Mouse (Mus musculus): ENCODE results near the gene Nprl3. TPM values are rescaled to one million over a fixed set of nuclear protein-coding genes. Genes with fewer than 3 reads are reported as not detected.

Nprl3 gene
- polyA plus RNA-seq, 1 experiment: 85.2 TPM

- DNase-seq (ENCODE audit: extremely low spot score in 1 of 2, low spot score in 1 of 2): no peak
These were observed 16.4 kb downstream of the Nprl3 start for GRCm38 (mm10) chr11:32250880-32251763.

- no peak for DNase-seq (ENCODE audit: extremely low spot score in 1 of 2, low spot score in 1 of 2)
These were observed 19.2 kb downstream of the Nprl3 start for GRCm38 (mm10) chr11:32248350-32248749.

- no peak for DNase-seq (ENCODE audit: extremely low spot score in 1 of 2, low spot score in 1 of 2)
These were observed 20.4 kb downstream of the Nprl3 start for GRCm38 (mm10) chr11:32247068-32247467.

DNA sequence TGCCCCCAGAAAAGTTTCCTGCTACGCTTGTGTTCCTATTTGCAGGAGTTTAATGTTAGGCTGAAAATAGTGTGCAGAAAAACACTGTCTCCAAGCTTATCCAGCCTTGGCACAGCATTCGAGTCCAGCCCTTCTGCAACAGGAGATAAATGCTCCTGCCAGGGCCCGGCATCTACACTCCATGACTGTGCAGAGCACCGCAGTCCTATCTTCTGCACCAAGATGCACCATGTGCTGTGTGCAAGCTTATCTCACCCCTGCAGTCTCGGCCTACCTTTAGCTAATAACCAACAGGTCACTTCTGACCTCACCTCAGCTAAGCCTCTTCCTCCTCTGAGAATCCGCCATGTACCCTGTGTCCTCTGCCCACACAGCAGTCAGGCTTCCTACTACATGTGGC lies 21.9 kb downstream of the Nprl3 start:
- no peak for DNase-seq (ENCODE audit: extremely low spot score in 1 of 2, low spot score in 1 of 2)

DNA sequence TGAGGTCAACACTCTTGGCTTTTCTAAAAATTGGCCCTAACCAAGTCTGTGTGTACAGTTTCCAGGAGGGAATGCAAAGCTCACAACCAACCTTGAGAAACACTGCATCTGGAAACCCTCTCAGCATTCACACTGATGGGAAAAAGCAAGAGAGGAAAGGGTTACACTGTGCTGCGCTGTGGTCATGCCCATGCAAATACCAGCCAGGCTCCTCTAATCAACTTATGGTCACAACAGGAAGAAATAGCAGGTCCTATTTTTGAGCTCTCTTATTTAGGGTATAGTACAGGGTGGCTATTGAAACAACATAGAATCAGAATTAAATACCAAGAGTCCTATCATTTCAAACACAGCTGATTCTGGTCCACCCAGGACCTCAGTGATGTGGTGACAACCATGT lies 22.9 kb downstream of the Nprl3 start:
- DNase-seq (ENCODE audit: extremely low spot score in 1 of 2, low spot score in 1 of 2): no peak

DNA sequence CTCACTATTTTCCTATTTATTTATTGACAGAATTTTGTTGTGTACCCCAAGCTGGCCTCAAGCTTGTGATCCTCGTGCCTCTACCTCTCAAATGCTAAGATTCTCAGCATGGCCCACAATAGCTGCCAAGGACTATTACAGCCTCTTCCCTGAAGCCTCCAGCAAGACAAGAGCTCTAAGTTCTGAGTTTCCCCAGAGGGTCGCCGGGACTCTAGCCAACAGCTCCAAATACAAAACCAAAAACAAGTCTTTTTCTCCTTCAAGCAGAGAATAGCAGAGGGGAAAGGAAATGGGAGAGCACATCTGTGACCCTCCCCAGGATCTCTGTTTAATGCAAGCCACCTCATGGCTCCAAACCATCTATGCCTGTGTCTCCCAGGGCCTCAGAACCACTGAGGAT lies 23.4 kb downstream of the Nprl3 start:
- no peak for DNase-seq (ENCODE audit: extremely low spot score in 1 of 2, low spot score in 1 of 2)

DNA sequence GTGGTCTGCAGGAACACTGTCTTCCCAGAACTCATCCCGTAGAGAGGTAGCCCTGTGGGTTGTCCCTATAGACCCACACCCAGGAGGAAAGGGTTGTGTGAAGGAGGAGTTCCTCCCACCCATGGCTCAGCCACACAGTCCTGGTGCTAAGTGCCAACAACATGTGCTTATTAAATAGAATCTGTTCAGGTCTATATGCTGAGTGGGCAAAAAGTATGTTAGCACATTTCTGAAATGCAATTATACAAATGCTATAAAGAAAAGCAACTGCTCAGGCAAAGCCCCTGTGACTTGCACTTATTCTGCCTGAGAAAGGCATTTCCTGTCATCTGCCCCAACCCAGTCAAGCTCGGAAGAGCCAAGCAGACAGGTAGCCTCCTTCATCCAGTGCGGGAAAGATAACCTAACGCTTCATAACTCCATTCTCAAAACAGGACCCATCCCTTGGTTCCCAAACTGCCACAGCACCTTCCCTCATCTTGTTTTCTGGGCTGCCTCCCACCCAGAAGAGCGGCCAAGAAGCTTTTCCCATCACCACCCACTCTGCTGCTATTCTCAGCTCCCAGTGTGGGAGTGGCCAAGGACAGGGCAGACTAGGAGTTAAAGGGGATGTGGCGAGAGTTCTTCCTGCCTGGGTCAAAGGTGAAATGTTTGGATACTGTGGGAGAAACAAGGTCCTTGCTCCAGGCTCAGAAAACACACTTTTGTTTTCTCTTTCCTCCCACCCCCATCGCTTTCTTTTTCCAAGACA lies 24.1 kb downstream of the Nprl3 start:
- peak in 1 of 2 experiments; percentile 68 for DNase-seq (ENCODE audit: extremely low spot score in 1 of 2, low spot score in 1 of 2)

DNA sequence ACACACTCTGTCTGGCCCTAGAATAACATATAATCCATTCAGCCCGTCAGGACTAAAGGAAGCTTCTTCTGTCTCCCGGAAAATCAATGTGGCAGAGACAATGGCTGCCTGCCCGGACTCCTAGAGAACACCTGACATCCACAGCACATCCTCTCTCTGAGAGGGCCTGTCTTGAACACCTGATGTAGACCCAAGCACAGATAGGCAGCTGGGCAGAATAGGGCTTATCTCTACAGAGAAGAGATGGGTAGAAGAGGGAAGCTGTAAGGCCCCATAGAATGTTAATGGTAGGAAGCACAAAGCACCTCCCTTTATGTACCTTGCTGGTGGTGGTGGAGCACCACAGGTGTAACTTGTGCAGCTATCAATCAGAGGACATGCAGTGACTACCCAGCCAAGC lies 25.3 kb downstream of the Nprl3 start:
- DNase-seq (ENCODE audit: extremely low spot score in 1 of 2, low spot score in 1 of 2): no peak

GRCm38 (mm10) chr11:32241391-32241790 lies 26.1 kb downstream of the Nprl3 start:
- DNase-seq (ENCODE audit: extremely low spot score in 1 of 2, low spot score in 1 of 2): no peak

DNA sequence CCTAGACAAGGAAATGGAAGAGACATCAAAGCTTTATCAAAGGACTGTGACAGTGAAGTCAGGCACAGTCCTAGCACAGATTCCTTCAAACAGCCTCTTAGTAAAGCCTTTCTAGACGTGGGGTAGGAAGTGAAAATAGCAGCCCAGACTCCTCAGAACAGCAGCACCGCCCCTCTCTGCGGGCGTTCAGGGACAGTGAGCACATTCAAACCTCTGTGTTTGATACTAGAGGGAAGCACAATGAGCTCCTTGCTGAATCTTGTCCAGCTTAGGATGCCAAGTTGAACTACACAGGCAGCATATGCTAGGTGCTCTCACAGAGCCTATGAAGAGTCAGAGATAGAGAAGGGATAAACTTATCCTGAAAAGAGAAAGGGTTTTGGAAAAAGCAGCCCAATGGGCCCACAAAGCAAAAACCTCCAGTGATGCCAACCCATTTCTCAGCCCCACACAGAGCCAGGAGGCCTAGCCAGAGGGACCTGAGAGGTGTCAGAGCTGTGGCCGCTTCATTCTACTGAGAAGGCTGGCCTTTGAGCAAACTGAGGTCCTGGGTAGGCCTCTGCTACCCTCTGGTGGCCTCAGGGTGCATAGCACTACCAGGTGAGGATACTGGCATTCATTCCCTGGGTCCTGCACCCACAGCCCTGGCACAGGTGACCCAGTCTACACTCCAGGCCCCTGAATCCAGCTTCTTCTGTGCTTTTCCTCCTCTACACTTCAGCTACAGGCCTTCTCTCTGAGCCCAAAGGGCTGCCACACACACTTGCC lies 29.2 kb downstream of the Nprl3 start:
- DNase-seq (ENCODE audit: extremely low spot score in 1 of 2, low spot score in 1 of 2): peak in 1 of 2 experiments; percentile 86

DNA sequence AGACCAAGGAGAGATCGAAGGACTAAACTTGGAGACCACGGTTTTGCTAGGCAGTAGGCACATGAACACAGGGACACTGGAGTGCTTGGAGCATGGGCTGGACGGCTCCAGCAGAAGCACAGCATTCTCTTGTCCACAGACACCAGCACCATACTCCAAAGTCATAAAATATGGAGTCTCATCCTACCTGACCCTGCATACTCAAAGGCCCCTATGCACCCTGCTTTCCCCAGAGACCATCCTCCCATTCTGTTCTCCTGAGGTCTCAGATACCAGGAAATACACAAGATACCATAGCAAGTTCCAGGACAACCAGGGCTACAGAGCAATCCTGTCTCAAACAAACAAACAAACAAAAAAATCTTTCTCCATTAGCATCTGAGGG lies 30.1 kb downstream of the Nprl3 start:
- DNase-seq (ENCODE audit: extremely low spot score in 1 of 2, low spot score in 1 of 2): no peak

DNA sequence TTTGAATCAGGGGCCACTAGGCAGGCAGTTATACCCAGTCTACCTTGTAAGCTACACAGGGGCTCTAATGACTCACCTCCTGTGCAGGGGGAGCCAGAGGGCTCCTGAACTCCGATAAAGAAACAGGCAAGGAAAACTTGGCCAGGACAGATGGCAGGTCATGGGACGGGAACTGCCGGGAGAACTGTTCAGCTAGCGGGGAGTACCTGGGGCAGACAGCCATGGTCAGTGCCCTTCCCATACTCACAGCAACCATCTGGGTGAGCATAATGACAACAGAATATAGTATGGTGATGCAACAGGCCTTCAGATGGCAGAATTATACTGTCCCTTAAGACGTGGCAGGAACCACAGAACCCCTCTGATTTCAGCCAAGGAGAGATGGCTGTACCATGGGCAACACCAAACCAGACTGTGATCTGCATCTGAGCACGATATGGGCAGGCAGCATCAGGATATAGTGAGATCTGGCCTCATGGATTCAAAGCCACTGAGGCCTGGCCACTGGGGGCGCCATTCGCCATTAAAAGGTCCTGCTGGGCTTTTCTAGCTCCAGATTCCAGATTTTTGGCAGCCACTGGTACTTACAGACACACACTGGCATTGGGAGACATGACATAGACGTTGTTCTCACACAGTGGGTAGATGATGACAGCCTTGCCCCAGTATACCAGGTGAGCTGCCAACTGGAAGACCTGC lies 30.6 kb downstream of the Nprl3 start:
- no peak for DNase-seq (ENCODE audit: extremely low spot score in 1 of 2, low spot score in 1 of 2)

- no peak for DNase-seq (ENCODE audit: extremely low spot score in 1 of 2, low spot score in 1 of 2)
These were observed 31.4 kb downstream of the Nprl3 start for GRCm38 (mm10) chr11:32236132-32236531.

DNA sequence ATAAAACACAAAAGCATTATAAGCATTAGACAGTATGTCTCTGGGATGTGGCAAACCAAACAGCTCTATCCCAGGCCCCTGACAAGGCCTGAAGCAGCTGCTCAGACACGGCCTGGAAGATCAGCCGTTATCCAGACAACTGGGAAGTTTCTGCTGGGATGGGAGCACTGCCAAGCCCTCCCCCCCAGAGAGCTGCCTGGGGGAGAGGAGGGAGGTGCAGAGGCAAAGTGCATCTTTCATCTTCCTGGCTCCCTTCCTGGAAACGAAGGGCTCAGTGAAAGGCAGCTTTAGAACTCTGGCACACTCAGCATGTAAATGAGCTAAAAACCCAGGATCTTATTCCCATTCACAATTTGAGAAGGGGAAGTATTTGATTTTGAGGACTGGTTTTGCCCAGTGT lies 31.9 kb downstream of the Nprl3 start:
- peak in 1 of 2 experiments; percentile 81 for DNase-seq (ENCODE audit: extremely low spot score in 1 of 2, low spot score in 1 of 2)

- DNase-seq (ENCODE audit: extremely low spot score in 1 of 2, low spot score in 1 of 2): no peak
These were observed 32.6 kb downstream of the Nprl3 start for GRCm38 (mm10) chr11:32234816-32235485.

- DNase-seq (ENCODE audit: extremely low spot score in 1 of 2, low spot score in 1 of 2): no peak
These were observed 33.6 kb downstream of the Nprl3 start for GRCm38 (mm10) chr11:32233895-32234294.

GRCm38 (mm10) chr11:32232848-32233247 lies 34.7 kb downstream of the Nprl3 start:
- no peak for DNase-seq (ENCODE audit: extremely low spot score in 1 of 2, low spot score in 1 of 2)

GRCm38 (mm10) chr11:32231125-32231524 lies 36.4 kb downstream of the Nprl3 start:
- peak in 1 of 2 experiments; percentile 74 for DNase-seq (ENCODE audit: extremely low spot score in 1 of 2, low spot score in 1 of 2)

DNA sequence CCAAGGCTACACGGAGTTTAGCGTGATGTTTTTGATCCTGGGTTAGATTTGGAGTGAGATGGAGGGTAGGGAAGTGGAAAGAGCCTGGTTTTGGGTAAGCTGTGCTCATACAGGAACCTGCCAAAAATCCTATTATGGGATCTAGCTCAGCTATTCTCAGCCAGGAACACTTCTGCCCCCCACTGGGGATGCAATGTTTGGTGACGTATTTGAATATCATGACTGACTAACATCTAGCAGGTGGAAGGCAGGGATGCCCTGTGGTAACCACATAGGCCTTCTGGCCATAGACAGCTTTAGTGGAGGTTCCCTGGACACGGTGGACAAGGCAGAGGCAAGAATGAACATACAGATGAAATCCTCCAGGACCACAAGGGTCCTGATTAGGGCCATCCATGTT lies 37.3 kb downstream of the Nprl3 start:
- DNase-seq (ENCODE audit: extremely low spot score in 1 of 2, low spot score in 1 of 2): peak in 1 of 2 experiments; percentile 78

- DNase-seq (ENCODE audit: extremely low spot score in 1 of 2, low spot score in 1 of 2): no peak
These were observed 39.1 kb downstream of the Nprl3 start for GRCm38 (mm10) chr11:32228292-32228845.
